Mouse (Mus musculus): ENCODE results near the gene Acadm. TPM values are rescaled to one million over a fixed set of nuclear protein-coding genes. Genes with fewer than 3 reads are reported as not detected.

Gene Acadm
- 71.6 and 80.8 TPM in 2 replicates for polyA plus RNA-seq (2015; fragmentation: Nextera tagmentation; extraction: Ambion mirVana)

DNA sequence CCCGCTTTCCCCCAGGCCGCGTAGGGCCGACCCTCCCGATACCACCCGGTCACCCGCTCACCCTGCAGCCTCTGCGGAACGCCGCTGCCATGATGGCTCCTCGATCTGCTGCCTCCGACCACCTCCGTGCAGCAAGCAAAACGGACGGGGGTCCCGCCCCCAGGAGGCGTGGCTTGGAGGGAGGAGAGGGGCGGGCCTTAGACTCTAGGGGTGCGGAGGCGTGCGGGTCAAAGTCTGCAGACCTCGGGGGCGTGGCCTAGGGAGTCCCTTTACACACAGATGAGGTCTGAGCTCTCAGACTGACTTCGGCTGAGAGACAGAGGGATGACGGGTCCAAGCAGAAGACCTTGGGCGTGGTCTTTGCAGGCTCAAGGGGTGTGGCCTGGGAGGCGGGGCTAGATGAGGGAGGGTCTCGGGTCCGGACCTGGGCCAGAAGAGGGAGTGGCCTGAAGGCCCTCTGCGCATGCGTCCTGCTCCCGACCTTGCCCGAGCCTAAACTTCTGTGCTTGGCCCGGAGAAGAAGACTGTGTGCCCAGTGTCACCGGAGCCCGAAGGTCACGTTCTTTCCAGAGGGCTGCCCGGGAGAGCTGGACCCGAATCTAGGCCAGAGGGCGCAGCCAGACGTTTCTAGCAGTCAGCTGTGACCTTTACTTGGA, at the start of gene Acadm:
TSS of gene Acadm (minus strand) at position 298 of the 656 bp plus-strand sequence.

DNA sequence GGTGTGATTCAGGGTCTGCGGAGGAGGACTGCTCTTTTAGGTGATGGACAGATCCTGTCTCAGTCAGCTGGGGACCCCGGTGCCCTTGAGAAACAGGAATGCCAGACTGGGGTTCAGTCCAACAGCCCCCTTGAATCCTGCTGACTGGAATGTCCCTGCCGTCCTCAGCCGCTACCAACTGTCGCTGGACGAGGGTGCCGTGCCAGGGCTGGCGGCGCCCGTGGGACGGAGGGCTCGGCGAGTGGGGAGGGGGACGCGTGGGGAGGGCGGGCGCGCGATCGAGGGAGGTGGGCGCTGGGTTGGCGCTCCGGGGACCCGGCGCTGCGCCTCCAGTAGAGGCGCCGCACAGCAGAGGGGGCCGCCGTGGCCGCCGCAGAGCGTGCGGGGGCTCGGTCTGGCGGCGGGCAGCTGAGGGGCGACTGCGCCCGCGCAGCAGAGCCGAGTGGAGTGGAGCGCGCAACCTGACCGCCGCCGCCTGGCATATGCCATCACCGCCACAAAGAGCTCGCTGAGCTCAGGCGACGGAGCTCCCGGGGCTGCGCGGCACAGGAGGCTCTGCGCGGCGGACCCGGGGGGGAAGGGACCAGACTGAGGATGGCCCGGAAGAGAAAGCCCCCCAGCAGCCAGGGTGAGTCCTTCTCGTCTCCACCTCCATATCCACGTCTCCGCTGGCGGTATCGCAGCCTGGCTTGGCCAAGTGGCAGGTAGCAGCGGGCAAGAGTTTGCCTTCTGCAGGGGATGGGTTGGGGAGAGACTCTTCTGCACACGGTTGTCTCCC, 28.9 kb upstream of the Acadm start, which contains the start of gene Slc44a5:
TSS of gene Slc44a5 (plus strand) at position 266 of the 778 bp plus-strand sequence.

DNA sequence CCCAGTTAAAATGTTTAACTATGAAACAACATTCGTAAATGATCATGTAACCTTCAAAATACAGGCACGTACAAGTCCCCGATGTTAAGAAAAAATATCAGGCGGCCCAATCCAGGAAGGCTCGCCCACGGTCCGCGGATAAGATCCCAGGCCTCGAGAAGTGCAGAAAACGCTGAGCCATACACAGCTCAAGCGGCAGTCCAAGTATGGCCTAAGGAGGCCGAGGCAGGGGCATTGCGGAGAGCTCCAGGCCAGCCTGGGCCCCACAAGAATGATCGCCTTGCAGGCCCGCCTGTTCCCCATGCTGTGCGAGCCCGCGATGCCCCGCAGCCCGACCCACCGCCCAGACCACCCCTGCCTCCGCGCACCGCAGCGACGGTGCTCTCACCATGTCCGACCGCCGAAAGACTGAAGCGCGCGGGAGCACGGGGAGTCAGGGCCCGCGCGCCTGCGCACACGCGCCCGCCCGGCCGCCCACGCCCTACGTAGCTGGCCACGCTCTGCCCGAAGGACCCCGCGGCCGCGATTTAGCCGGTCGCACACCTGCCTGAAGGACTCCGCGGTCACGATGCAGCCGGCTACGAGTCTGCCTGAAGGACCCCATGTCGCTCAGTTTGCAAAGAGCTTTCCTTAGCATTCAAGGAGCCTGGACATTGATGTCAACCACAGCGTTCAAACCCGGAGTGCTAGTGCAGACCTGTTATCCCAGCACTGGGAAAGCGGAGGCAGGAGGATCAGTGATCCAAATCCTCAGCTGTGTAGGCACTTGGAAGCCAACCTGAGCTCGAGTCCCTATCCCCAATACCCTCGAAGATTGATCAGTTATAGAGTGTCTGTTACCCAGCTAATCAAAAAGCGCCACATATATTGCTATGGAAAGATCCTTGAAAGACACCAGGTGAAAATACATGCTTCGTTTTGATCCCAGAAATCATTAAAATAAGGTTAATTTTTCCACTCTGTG, 31.6 kb downstream of the Acadm start, which contains the start of gene Rabggtb:
TSS of gene Rabggtb (minus strand) at position 464 of the 964 bp plus-strand sequence.

DNA sequence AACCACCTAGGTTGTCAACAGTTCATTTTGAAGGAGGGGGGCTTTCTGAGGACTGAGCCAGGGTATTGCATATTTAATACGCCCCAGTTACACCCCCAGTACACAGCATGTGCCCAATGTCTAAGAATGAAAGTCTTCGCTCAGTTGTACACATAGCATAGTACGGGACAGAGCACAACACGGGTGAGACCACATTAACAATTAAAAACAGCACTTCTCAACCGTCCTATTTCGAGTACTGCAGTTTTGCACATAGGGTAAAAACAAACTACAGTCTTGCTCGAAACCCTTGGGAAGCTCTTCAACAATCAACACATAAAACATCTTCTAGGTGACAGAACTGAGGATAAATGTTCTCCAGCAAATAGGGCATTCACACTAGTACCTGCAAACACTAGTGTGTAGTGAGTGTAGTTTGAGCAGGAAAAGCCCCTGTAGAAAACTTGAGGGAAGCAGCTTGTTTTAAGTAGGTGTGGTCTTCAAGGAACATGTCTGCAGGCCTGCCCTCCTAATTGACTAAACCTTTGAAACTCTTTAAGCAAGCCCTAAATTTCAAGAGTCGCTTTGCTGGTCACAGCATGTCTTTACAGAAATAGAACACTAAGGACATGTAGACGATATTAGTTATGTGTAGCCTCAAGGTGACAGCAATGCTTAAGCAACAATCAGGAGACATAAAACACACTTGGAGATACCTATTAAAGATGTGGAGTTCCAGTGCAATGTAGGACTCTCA, 38.1 kb downstream of the Acadm start, which contains the start of gene Msh4:
TSS of gene Msh4 (minus strand) at position 3 of the 736 bp plus-strand sequence.

Other genes starting within 250 kb of the Acadm start
- gene St6galnac3, start 219.5 kb downstream of the Acadm start, polyA plus RNA-seq (2015; fragmentation: Nextera tagmentation; extraction: Ambion mirVana): 8.1 and 14.6 TPM in 2 replicates
- not detected in 2 replicates for gene Asb17, start 100.4 kb downstream of the Acadm start, polyA plus RNA-seq (2015; fragmentation: Nextera tagmentation; extraction: Ambion mirVana)
- 0.09 and 0.28 TPM in 2 replicates for gene Msh4, start 38.5 kb downstream of the Acadm start, polyA plus RNA-seq (2015; fragmentation: Nextera tagmentation; extraction: Ambion mirVana)
- 58.4 and 63.7 TPM in 2 replicates for gene Rabggtb, start 31.6 kb downstream of the Acadm start, polyA plus RNA-seq (2015; fragmentation: Nextera tagmentation; extraction: Ambion mirVana)
- gene Slc44a5, start 28.8 kb upstream of the Acadm start, polyA plus RNA-seq (2015; fragmentation: Nextera tagmentation; extraction: Ambion mirVana): 4.1 and 5.1 TPM in 2 replicates